Mouse (Mus musculus): ENCODE measurements around the gene Zfp385a.

- no peak for TF ChIP-seq CTCF (IDR thresholded peaks at IDR 0.05; ENCODE audit: control insufficient read depth, insufficient read depth, insufficient replicate concordance, low read depth, low read length)
- TF ChIP-seq POLR2A (IDR thresholded peaks at IDR 0.05; ENCODE audit: control insufficient read depth, low read depth, low read length) = no peak
Measured at GRCm38 (mm10) chr15:103335040-103335439, 4.9 kb downstream of the Zfp385a start.

All from testis, adult 2 months (tissue).